Mouse (Mus musculus) testis, postnatal 10 days (tissue): ENCODE results near the gene Bcl2l12.

Experiments used
- DNase-seq: peaks from one replicate; pipeline ENCODE4 v3.0.0; 2021; ENCODE audit warnings: low spot score

The Bcl2l12 gene

DNA sequence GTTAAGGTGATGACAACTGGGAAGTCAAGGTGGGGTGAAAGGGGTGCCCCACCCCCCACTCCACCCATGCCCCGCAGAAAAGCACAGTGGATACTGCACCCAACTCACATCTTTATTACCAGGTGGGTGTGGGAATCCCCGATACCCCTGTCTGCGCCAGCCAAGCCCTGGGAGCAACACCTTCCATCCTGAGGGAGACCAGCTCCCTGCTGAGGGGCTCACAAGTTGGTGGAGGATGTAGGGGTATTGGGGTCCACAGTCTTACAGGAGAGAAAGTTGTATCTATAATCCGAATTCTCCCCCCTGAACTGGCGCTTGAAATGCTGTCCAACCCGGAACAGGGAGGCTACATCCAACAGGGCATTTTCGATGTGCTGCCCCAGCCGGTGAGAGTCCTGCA is 39.2 kb downstream of the Bcl2l12 start:
- DNase-seq = peak; percentile 40

DNA sequence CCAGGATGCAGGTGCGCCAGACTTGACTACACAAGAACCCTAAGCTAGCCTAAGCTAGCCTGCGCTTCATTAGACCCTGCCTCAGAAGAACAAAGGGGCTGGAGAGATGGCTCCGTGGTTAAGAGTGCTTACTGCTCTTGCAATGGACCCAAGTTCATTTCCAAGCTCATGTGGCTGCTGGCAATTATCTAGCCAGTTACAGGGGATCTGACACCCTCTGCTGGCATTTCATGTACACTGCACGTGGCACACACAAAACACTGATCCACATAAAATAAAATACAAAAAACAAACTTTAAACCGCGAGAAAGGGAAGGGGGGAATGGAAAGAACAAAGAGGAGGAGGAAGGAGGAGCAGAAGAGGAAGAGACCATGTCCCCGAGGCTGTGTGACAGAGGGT is 40.3 kb downstream of the Bcl2l12 start:
- peak; percentile 65 for DNase-seq

DNA sequence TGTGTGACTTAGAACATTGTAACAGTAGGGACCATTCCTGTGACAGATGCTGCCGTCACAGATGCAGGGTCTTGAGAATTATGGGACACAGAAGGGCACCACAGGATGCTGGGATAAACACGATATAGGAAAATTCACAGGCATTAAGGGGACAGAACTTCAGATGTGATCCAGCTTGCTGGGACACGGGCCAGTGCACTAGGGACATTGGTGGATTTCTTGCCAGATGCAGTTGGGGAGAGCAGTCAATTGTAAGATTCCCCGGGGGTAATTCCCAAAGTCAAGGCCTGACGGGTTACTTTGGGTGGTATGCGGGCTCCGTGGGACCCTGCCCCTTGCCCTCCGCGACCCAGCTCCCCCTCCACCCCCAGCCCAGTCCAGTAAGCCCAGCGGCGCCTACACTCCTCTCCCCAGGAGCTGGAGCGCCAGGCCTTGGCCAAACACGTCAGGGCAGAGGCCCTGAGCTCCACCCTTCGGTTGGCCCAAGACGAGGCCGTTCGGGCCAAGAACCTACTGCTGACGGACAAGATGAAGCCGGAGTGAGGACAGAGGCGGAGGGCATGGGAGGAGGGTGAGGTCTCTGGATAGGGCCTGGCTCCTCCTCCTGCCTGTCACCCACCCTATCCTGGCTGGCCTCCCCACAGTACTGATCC is 41.2 kb downstream of the Bcl2l12 start:
- DNase-seq = peak; percentile 57

DNA sequence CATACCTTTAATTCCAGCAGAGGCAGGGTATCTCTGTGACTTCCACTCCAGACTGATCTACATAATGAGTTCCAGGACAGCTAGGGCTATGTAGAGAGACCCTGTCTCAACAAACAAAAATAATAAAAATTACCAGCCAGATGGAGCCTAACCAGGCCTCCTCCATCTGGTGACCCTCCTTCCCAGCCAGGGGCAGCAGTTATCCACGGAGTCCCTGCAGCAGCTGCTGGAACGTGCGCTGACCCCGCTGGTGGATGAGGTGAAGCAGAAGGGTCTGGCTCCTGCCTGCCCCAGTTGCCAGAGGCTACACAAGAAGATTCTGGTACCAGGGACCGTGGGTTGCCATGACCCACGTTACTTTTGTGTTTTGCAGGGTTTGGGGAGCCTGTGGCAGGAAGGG is 42.2 kb downstream of the Bcl2l12 start:
- peak; percentile 47 for DNase-seq

DNA sequence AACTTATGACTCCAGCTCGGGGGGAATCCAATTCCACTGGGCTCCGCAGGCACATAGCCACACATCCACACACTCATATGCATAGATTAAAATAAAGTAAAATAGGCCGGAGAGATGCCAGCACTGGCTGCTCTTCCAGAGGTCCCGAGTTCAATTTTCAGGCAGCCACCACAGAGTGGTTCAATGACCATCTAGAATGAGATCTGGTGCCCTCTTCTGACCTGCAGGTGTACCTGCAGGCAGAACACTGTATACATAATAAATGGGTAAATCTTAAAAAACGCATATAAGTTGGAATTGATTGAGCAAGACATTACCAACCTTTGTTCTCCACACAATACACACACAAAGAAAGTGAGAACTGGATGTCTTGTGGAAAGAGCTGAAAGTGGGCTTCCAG is 42.9 kb downstream of the Bcl2l12 start:
- no peak for DNase-seq

DNA sequence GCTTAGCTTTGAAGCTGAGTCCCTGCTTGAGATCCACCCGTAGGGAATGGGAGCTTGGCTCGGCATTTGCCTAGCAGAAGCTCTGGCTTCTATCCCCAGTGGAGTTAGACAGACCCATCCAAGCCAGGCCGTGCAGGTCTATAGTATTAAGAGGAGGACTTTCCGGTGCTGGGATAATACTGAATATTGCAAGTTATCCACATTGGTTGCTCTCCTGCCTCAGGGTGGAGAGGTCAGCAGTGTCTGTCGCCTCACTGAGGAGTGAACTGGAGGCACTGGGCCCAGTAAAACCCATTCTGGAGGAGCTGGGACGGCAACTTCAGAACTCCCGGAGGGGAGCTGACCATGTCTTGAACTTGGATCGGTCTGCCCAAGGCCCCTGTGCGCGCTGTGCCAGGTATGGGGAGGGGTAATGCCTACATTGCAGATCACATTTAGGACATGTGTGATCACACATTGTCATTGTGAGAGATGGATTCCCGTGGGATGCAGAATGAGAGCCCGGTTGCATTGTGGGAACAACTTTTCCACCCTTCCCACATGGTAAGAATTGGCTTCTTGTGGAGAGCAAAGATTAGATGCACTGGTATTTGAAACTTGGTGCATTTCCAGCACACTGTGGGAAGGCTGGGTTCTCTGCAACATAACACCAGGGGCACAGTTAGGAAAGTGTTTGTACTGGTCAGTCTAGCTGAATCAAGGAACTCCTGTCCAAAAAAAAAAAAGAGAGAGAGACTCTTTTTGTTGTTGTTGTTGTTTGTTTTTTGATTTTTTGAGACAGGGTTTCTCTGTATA is 44.2 kb downstream of the Bcl2l12 start:
- DNase-seq = peak; percentile 48

DNA sequence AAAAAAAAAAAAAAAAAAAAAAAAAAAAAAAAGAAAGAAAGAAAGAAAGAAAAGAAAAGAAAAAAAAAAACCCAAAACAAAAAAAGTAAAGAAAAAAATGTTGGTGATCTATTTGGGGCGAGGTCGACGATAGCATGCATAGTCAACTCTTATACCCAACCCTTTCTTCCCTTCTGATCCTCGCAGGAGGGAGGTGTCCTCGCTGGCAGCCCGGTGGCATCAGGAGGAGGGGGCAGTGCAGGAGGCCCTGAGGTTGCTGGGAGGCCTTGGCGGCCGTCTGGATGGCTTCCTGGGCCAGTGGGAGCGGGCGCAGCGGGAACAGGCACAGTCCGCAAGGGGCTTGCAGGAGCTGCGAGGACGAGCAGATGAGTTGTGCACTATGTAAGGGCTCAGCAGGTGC is 45.0 kb downstream of the Bcl2l12 start:
- peak; percentile 47 for DNase-seq

DNA sequence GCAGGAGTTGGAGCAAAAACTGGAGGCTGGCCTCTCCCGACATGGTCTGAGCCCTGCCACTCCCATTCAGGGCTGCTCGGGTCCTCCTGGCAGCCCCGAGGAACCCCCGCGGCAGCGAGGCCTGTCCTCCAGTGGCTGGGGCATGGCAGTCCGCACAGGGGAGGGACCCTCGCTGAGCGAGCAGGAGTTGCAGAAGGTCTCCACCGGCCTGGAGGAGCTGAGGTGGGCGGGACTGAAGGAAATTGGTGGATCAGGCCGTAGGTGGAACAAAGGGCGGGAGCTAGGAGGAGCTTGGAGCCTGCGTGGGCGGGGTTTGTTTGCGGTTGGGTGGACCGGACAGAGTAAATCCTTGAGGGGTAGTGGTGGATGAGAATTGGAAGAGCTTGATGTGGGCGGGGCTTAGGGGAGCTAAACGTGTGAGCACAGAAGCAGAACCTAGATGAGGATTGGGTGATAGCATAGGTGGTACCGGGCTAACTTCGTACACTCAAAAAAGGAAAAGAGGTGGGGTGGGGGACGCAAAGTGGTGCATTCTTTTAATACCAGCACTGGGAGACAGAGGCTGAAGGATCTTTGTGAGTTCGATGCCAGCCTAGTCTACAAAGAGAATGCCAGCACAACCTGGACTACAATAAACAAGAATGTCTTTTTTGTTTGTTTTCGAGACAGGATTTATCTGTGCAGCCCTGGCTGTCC is 45.8 kb downstream of the Bcl2l12 start:
- DNase-seq = peak; percentile 97

DNA sequence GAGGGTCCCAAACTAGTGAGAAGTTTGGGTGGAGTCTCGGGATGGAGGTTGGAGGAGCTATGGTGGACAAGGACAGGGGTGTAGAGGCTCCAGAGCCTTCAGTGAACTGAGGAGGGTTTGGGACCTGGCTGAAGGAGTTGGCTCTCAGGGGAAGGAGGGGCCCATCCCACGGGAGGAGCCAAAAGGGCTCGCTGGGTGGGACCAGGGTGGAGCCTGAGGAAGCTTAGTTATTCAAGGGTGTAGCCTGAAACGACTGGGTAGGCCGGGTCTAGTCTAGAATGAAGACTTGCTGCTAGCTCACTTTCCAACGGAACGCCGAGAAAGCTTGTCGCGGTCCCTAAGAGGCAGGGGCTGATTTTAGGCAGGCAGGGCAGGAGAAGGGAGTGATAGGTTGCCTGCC is 46.6 kb downstream of the Bcl2l12 start:
- DNase-seq = peak; percentile 81

DNA sequence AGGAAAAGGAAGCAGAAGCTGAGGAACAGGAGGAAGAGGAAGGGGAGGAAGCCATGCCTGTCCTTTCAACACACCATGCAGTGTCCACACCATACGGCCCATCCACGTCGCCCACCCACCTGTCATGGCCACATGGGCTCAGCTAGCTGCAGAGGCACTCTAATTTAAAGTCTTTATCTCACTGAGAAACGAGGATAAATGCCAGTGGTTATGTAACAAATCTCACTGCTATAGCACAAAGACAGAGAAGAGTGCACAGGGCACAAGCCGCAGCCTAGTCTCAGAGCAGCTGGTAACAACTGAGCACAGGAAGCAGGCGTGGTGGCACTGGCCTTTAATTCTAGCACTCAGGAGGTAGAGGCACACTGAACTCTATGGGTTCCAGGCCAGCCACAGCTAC is 48.6 kb downstream of the Bcl2l12 start:
- no peak for DNase-seq

DNA sequence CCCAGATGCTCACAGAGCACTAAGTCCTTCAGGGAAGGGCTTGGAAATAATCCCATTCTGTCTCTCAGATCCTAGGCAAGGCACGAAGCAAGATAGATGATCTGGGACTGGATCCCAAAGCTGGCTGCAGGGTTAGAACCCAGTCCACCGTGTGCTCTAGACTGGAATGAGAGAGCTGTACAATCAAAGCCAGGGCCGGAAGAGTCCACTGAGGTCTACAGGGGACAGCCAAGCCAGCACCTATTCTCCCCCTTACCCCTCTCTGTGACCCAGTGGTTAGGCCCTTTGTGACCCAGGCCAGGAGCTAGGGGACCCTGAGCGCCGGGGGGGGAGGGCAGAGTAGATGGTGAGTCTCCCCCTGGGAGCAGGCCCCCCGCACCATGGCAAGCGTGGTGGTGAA is 55.6 kb downstream of the Bcl2l12 start, which contains the start of gene Tsks:
Gene Tsks, plus strand, starts transcription at position 301 of the 400 bp plus-strand sequence.
- no peak for DNase-seq
